Mouse (Mus musculus): Measurements from ENCODE around the gene Tbcd. TPM values are rescaled to one million over a fixed set of nuclear protein-coding genes. Genes with fewer than 3 reads are reported as not detected.

The Tbcd gene
- polyA plus RNA-seq, 1 experiment: 45.7 TPM

GRCm38 (mm10) chr11:121502000-121502860, 50.5 kb downstream of the Tbcd start:
- no peak for TF ChIP-seq POLR2A (IDR thresholded peaks at IDR 0.05; ENCODE audit: low read depth, low read length)
- TF ChIP-seq CTCF (IDR thresholded peaks at IDR 0.05; ENCODE audit: extremely low read depth, insufficient read length, insufficient replicate concordance, low read depth, low read length): no peak
- no peak overlapping the region for H3K27ac ChIP-seq (ENCODE audit: insufficient read depth, low read depth, low read length)
- H3K27me3 ChIP-seq (ENCODE audit: control insufficient read depth, insufficient read depth, low read length): no peaks in the 10 kb centered on the region
- no peak overlapping the region for H3K4me3 ChIP-seq (ENCODE audit: low read depth, low read length)
- peaks cover 4% of the 10 kb centered on the region; the same call in 1 of the 2 replicates for H3K4me1 ChIP-seq (ENCODE audit: control insufficient read depth, insufficient read depth, insufficient read length, low read length)
- H3K36me3 ChIP-seq (ENCODE audit: control insufficient read depth, insufficient read depth, low read length): peaks cover 34% of the 10 kb centered on the region
- 60% methylated on average over 4 of the region's 4 CpGs for WGBS

GRCm38 (mm10) chr11:121508478-121508877, 56.7 kb downstream of the Tbcd start:
- Histone ChIP-seq H3K36me3 (ENCODE audit: control insufficient read depth, insufficient read depth, low read length) (peaks cover 20% of the 10 kb centered on the region), H3K27ac (ENCODE audit: insufficient read depth, low read depth, low read length) (no peak overlapping the region), H3K4me3 (ENCODE audit: low read depth, low read length) (no peak overlapping the region), H3K27me3 (ENCODE audit: control insufficient read depth, insufficient read depth, low read length) (no peaks in the 10 kb centered on the region), H3K4me1 (ENCODE audit: control insufficient read depth, insufficient read depth, insufficient read length, low read length) (peaks cover 4% of the 10 kb centered on the region)
- TF ChIP-seq CTCF (IDR thresholded peaks at IDR 0.05; ENCODE audit: extremely low read depth, insufficient read length, insufficient replicate concordance, low read depth, low read length) (no peak), POLR2A (IDR thresholded peaks at IDR 0.05; ENCODE audit: low read depth, low read length) (no peak)
- WGBS: 87% methylated on average over 4 of the region's 4 CpGs

- WGBS: 36% methylated on average over 9 of the region's 9 CpGs
- peaks cover 8% of the 10 kb centered on the region for H3K36me3 ChIP-seq (ENCODE audit: control insufficient read depth, insufficient read depth, low read length)
- H3K27ac ChIP-seq (ENCODE audit: insufficient read depth, low read depth, low read length): no peak overlapping the region
- no peak overlapping the region for H3K4me3 ChIP-seq (ENCODE audit: low read depth, low read length)
- TF ChIP-seq CTCF (IDR thresholded peaks at IDR 0.05; ENCODE audit: extremely low read depth, insufficient read length, insufficient replicate concordance, low read depth, low read length): no peak
- no peak for TF ChIP-seq POLR2A (IDR thresholded peaks at IDR 0.05; ENCODE audit: low read depth, low read length)
- peaks cover 4% of the 10 kb centered on the region for H3K4me1 ChIP-seq (ENCODE audit: control insufficient read depth, insufficient read depth, insufficient read length, low read length)
- H3K27me3 ChIP-seq (ENCODE audit: control insufficient read depth, insufficient read depth, low read length): no peaks in the 10 kb centered on the region
Observed at GRCm38 (mm10) chr11:121510512-121511246, 58.9 kb downstream of the Tbcd start.

GRCm38 (mm10) chr11:121512896-121513572, 61.3 kb downstream of the Tbcd start:
- 94% methylated on average over 8 of the region's 8 CpGs for WGBS
- Histone ChIP-seq H3K4me1 (ENCODE audit: control insufficient read depth, insufficient read depth, insufficient read length, low read length) (peaks cover 9% of the 10 kb centered on the region), H3K27me3 (ENCODE audit: control insufficient read depth, insufficient read depth, low read length) (no peaks in the 10 kb centered on the region), H3K27ac (ENCODE audit: insufficient read depth, low read depth, low read length) (no peak overlapping the region), H3K36me3 (ENCODE audit: control insufficient read depth, insufficient read depth, low read length) (peaks cover 3% of the 10 kb centered on the region; the same call in 1 of the 2 replicates), H3K4me3 (ENCODE audit: low read depth, low read length) (no peak overlapping the region)
- TF ChIP-seq POLR2A (IDR thresholded peaks at IDR 0.05; ENCODE audit: low read depth, low read length): no peak
- TF ChIP-seq CTCF (IDR thresholded peaks at IDR 0.05; ENCODE audit: extremely low read depth, insufficient read length, insufficient replicate concordance, low read depth, low read length): no peak

- H3K27ac ChIP-seq (ENCODE audit: insufficient read depth, low read depth, low read length): no peak overlapping the region
- no peaks in the 10 kb centered on the region for H3K36me3 ChIP-seq (ENCODE audit: control insufficient read depth, insufficient read depth, low read length)
- 78% methylated on average over 9 of the region's 9 CpGs for WGBS
- no peak overlapping the region for H3K4me3 ChIP-seq (ENCODE audit: low read depth, low read length)
- no peaks in the 10 kb centered on the region for H3K27me3 ChIP-seq (ENCODE audit: control insufficient read depth, insufficient read depth, low read length)
- peaks cover 7% of the 10 kb centered on the region; the same call in 1 of the 2 replicates for H3K4me1 ChIP-seq (ENCODE audit: control insufficient read depth, insufficient read depth, insufficient read length, low read length)
- TF ChIP-seq POLR2A (IDR thresholded peaks at IDR 0.05; ENCODE audit: low read depth, low read length) (no peak), CTCF (IDR thresholded peaks at IDR 0.05; ENCODE audit: extremely low read depth, insufficient read length, insufficient replicate concordance, low read depth, low read length) (no peak)
Observed at GRCm38 (mm10) chr11:121515996-121516395, 64.2 kb downstream of the Tbcd start.

- Histone ChIP-seq H3K36me3 (ENCODE audit: control insufficient read depth, insufficient read depth, low read length) (no peaks in the 10 kb centered on the region), H3K4me3 (ENCODE audit: low read depth, low read length) (no peak overlapping the region), H3K27ac (ENCODE audit: insufficient read depth, low read depth, low read length) (0 out of 2 replicates have a peak overlapping the region, but pooled peaks have one; percentile 25), H3K27me3 (ENCODE audit: control insufficient read depth, insufficient read depth, low read length) (no peaks in the 10 kb centered on the region), H3K4me1 (ENCODE audit: control insufficient read depth, insufficient read depth, insufficient read length, low read length) (peaks cover 7% of the 10 kb centered on the region; the same call in 1 of the 2 replicates)
- TF ChIP-seq POLR2A (IDR thresholded peaks at IDR 0.05; ENCODE audit: low read depth, low read length): no peak
- TF ChIP-seq CTCF (IDR thresholded peaks at IDR 0.05; ENCODE audit: extremely low read depth, insufficient read length, insufficient replicate concordance, low read depth, low read length): no peak
- 18% methylated on average over 3 of the region's 3 CpGs for WGBS
Observed at GRCm38 (mm10) chr11:121516906-121517305, 65.2 kb downstream of the Tbcd start.
